Mouse (Mus musculus): ENCODE results near the gene Smpd1. TPM values are rescaled to one million over a fixed set of nuclear protein-coding genes. Genes with fewer than 3 reads are reported as not detected.
A peak's percentile ranks its signal among the peaks of the same experiment; 100 is the strongest.

Gene Smpd1
- total RNA-seq, 2 experiments from 2014 or later, result 59.2 to 68.1 TPM

- no peak for DNase-seq
Observed at GRCm38 (mm10) chr7:105562317-105562716, 8.2 kb downstream of the Smpd1 start.

GRCm38 (mm10) chr7:105563367-105563766 is 9.2 kb downstream of the Smpd1 start:
- DNase-seq, result no peak

- no peak for DNase-seq
Observed at GRCm38 (mm10) chr7:105565071-105565836, 11.1 kb downstream of the Smpd1 start.

GRCm38 (mm10) chr7:105568583-105568982 is 14.4 kb downstream of the Smpd1 start:
- DNase-seq, result no peak

- DNase-seq, result peak; percentile 41
Observed at GRCm38 (mm10) chr7:105568988-105569471, 14.9 kb downstream of the Smpd1 start.

GRCm38 (mm10) chr7:105569512-105570496 is 15.6 kb downstream of the Smpd1 start:
- DNase-seq, result no peak

- DNase-seq, result no peak
Observed at GRCm38 (mm10) chr7:105570756-105571155, 16.6 kb downstream of the Smpd1 start.

- DNase-seq, result no peak
Observed at GRCm38 (mm10) chr7:105572949-105573348, 18.8 kb downstream of the Smpd1 start.

GRCm38 (mm10) chr7:105574537-105574936 is 20.4 kb downstream of the Smpd1 start:
- no peak for DNase-seq

- no peak for DNase-seq
Observed at GRCm38 (mm10) chr7:105576166-105576748, 22.1 kb downstream of the Smpd1 start.

- DNase-seq, result no peak
Observed at GRCm38 (mm10) chr7:105577377-105577871, 23.3 kb downstream of the Smpd1 start.

- no peak for DNase-seq
Observed at GRCm38 (mm10) chr7:105578481-105578880, 24.3 kb downstream of the Smpd1 start.

GRCm38 (mm10) chr7:105580627-105581089 is 26.5 kb downstream of the Smpd1 start:
- DNase-seq, result no peak

GRCm38 (mm10) chr7:105581094-105581703 is 27.0 kb downstream of the Smpd1 start, which contains the start of gene Apbb1:
Apbb1 (minus strand) TSS chr7:105581653.
- DNase-seq, result peak; percentile 82

- DNase-seq, result no peak
Observed at GRCm38 (mm10) chr7:105581959-105582358, 27.8 kb downstream of the Smpd1 start.

GRCm38 (mm10) chr7:105588325-105588912 is 34.3 kb downstream of the Smpd1 start:
- DNase-seq, result no peak

GRCm38 (mm10) chr7:105590097-105590496 is 35.9 kb downstream of the Smpd1 start:
- no peak for DNase-seq

- peak; percentile 87 for DNase-seq
Observed at GRCm38 (mm10) chr7:105602860-105603623, 48.9 kb downstream of the Smpd1 start.

Data from adrenal gland, postnatal 10 days (tissue).